Mouse (Mus musculus): ENCODE data around the gene Hps1. TPM values are rescaled to one million over a fixed set of nuclear protein-coding genes. Genes with fewer than 3 reads are reported as not detected.
A peak's percentile ranks its signal among the peaks of the same experiment; 100 is the strongest.
"Not testable (repeated sequence)": the region's sequence is repeated elsewhere in the genome, so short reads cannot be mapped to it uniquely, and the experiment has no call there.

Hps1 gene
- total RNA-seq (2021) = 10 to 100 TPM in 1 of 2 experiments, 1 to 10 TPM in 1; 8.5 to 10.8 TPM

DNA sequence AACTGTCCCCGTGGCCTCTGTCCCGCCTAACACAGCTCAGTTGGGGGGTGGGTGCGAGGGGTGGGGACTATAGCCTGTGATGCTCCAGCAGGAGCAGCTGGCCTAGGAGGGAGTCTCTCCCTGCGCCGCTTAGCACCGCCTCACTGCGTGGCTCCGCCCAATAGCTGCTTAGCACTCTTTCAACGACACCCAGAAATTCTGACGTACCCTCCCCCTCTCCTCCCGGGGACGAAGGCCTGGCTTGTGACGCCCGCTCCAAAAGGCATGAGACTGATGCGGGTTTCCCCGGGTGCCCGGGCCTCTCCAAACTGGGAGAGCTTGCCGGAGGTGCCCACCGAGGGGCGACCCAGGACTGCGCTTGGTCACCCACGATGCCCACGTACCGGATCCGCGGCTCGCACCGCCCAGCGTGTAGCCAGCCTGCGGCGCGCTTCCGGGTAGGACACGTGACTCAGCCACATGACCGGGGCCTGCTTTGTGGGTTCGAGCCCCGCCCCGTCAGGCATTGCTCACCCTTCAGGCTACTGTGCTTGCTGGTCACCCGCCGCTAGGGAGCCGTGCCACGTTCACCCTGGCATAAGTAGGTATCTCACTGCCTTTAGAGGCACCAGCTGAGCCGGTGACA is at the start of gene Hps1:
Hps1 (minus strand) TSS at position 448 of the 625 bp plus-strand sequence.
- DNase-seq (ENCODE audit: extremely low spot score in 1 of 2, low spot score in 2 of 2) = peak; percentile 91 to 94
- intact Hi-C loops (cut with DNase I) = loop anchor here (10.0 kb wide), 1 partner anchor 195 kb away; no protein-coding TSS in a partner anchor

DNA sequence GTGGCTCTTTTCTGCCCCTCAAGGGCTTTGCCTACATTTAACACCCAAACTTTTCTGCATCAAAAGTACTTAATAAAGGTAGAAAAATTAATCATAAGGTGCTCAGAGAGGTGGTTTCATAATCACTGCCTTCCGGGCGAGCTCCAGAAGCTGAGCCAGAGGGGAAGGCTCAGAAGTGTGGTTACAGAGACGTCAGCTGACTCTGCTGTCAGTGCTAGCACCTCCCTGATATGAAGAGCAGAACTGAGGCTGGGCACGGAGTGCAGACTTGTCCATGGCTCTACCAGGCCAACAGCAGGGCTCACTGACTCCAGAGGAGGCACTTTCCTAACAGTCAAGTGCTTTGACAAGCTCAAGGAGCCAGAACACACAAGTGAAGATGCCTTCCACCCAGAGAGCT is 49.4 kb upstream of the Hps1 start:
- intact Hi-C loops (cut with DNase I) = no loop called here
- no peak for DNase-seq (ENCODE audit: extremely low spot score in 1 of 2, low spot score in 2 of 2)

DNA sequence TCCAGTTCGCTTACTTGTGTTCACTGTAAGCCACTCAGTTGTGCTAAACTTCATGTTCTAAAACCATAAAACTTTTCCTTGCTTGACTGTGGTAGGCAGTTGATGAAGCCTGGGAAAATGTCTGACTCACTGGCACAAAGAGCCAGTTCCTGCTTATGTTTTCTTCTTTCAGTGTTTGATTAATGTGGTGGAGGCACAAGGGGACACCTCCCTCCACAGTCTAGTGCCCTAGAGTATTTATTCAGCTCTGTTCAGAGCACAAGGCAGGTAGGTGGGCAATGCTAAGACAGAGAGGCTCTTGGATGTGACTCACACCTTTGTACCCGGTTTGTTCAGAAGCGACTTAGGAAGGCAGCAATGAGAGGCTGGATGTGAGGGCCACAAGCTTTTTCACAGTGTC is 48.1 kb upstream of the Hps1 start:
- intact Hi-C loops (cut with DNase I) = no loop called here
- DNase-seq (ENCODE audit: extremely low spot score in 1 of 2, low spot score in 2 of 2) = no peak

DNA sequence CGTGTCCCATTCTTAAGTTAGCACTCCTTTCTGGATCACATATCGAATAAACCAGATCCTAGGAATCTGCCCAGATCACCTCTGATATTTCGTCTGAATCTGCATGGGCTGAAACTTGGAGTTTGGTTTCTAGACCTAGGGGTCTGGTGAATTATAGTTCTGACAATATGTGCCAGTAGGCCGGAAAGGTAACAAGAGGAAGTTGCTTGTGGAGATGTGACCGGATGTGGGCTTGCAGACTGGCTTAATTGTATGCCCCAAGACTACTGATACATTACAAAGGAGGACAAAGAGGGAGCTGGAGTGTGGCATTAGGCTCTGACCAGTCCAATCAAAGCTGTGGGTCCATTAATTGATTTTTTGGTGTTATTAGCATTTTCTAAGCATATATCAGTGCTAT is 40.3 kb upstream of the Hps1 start:
- intact Hi-C loops (cut with DNase I) = no loop called here
- DNase-seq (ENCODE audit: extremely low spot score in 1 of 2, low spot score in 2 of 2) = no peak

DNA sequence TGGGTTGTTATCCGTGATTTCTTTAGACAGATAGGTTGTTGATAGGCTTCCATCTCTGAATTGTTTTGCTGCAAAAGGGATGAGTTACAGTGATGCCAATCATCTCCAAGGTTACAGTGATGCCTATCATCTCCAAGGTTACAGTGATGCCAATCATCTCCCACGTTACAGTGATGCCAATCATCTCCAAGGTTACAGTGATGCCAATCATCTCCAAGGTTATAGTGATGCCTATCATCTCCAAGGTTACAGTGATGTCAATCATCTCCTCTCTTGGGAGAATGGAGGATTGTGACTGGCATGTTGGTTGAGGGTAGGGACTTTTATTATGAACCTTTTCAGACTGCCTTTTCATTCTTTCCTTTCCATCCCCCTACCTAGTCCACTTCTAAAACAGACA is 38.0 kb upstream of the Hps1 start:
- DNase-seq (ENCODE audit: extremely low spot score in 1 of 2, low spot score in 2 of 2) = no peak
- intact Hi-C loops (cut with DNase I) = no loop called here

DNA sequence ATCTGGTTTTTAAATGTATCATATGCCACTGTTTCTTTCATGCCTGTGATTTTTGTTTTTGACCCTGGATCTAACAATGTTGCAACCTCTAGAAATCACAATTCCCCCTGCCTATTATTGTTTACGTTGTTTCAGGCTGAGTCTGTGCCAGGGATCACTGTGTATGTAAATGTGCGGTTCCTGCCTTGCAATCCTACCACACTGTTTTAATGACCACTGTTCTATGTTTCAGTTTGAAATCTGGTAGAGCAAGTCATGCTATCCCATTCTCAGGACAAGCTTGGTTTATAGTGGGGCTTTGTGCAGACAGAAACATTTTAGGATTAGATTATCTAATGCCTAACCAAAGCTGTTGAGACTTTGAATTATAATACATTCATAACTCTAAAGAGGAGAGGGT is 36.5 kb upstream of the Hps1 start:
- intact Hi-C loops (cut with DNase I) = no loop called here
- no peak for DNase-seq (ENCODE audit: extremely low spot score in 1 of 2, low spot score in 2 of 2)

DNA sequence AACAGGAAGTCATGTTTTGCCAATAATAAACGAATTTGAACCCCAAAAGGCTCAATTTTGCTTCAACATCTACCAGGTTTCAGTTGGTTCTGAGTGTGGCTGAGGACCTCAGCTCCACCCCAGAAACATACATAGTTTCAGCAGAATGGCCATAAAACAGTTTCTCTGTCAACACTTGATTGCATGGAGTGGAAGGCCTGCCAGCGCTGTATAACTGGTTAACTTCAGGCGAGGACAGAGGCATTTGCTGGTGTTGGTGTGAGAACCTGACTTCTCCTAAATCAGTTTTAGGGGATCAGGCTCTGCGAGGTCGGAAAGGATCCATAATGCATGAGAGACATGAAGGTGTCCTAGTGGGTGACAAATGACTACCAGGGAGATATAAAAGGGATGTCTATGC is 30.4 kb upstream of the Hps1 start:
- DNase-seq (ENCODE audit: extremely low spot score in 1 of 2, low spot score in 2 of 2) = no peak
- intact Hi-C loops (cut with DNase I) = no loop called here

DNA sequence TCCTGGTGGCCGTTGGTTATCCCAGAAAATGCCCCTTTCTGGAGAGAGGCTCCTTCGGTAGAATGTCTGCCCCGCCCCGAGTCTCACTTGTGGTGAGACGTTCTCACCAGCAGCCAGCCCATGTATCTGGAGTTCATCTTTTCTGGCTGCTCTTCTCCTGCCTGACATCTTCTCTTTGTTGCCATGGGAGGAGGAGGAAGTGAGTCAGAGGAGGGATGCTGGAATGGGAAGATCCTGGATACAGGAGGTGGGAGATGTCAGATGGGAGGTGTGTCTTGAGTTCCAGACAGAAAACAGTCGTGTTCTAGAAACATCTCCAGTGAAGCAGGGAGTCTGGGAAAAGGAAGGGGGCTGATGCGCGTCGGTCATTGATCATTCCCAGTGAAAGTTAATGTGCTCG is 29.7 kb upstream of the Hps1 start:
- intact Hi-C loops (cut with DNase I) = no loop called here
- DNase-seq (ENCODE audit: extremely low spot score in 1 of 2, low spot score in 2 of 2) = no peak

DNA sequence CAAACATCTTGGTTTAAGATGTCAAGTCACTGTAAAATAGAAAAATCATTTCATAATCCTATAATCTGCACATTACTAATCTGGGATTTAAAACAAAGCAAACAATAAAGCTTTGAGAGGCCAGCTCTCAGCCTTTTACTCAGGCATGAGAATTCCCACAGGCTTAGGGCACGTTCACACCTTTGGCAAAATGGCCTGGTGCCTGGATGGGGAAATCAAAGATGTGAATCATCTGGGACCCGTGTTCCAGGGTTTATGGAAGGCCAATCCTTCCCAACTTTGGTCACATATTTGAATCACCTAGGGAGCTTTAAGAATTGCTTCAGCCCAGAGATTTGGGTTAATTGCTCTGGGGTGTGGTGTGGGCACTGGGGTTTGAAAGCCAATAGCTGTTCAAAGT is 18.1 kb upstream of the Hps1 start:
- intact Hi-C loops (cut with DNase I) = loop anchor here (5.0 to 10.0 kb wide), 3 partner anchors 229 to 687 kb away; no protein-coding TSS in a partner anchor
- DNase-seq (ENCODE audit: extremely low spot score in 1 of 2, low spot score in 2 of 2) = no peak

DNA sequence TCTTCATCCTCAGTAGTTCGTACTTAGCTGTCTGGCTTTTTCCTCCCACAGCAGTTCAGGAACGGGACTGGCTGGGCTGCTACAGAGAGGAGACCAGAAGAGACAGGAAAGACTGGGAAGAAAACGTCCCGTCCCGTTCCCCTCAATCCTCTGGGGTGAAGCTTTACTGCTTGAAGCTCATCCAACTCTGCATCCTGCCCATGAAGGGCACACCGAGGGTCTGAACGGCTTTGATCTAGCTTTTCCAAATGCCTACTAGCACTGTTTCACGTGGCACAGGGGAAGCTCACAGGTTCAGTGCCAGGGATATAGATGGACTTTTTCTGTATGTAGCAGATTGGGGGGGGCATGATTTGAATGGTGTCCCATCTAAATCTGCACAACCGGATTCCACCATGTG is 16.0 kb upstream of the Hps1 start:
- DNase-seq (ENCODE audit: extremely low spot score in 1 of 2, low spot score in 2 of 2) = no peak
- intact Hi-C loops (cut with DNase I) = loop anchor here (5.0 to 10.0 kb wide), 3 partner anchors 232 to 689 kb away; no protein-coding TSS in a partner anchor

DNA sequence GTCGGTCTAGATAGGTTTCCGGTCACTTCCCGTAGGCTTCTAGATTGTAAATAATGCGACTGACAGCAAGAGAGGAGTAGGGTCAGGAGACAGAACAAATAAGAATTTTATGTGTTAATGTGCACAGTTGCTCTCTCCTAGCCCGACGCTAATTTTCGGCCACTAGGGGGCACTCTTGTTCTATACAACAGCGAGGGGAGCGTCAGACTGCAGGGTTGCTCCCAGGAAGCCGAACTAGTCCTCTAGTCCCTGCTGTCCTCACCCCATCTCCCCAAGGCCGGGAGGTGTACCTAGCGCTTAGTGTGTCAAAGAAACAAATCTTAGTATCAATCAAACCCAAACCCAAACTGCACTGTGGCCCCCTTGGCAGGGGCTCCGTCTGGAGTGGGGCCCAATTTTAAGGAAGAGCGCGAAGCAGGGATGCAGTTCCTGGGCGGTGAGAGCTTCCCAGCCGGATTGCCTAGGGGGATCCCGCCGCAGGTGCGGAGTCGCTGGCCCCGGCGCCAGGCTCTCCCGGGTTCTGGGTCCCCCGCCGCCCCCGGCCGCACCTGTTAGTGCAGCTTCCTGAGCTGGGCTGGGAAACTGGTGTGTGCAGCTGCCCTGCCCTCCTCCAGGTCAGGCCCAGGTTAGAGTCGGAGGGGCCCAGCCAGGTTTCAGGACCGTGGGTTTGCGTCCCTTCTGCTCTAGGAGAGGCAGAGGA is 15.3 kb upstream of the Hps1 start:
- DNase-seq (ENCODE audit: extremely low spot score in 1 of 2, low spot score in 2 of 2) = peak; percentile 88 to 91
- intact Hi-C loops (cut with DNase I) = loop anchor here (1.0 to 10.0 kb wide), 4 partner anchors 232 to 690 kb away; no protein-coding TSS in a partner anchor

DNA sequence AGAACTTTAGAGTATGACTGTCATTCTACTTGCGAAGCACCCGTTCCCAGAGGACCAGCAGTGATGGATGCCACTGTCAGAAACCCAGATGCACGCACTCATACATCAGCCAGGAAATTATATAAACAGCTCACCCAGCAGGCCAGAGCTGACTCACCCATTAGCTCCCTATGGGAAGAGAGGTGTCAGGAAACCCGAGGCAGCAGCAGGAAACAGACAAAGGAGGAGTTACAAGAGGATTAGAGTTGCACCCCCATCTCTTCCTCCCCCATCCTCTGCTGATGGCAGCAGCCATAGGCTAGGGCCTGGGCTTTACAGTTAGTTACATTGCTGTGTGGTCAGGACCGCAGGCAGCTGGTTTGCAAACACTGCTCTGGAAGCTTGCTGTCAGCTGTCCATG is 8.5 kb upstream of the Hps1 start:
- DNase-seq (ENCODE audit: extremely low spot score in 1 of 2, low spot score in 2 of 2) = no peak
- intact Hi-C loops (cut with DNase I) = no loop called here

DNA sequence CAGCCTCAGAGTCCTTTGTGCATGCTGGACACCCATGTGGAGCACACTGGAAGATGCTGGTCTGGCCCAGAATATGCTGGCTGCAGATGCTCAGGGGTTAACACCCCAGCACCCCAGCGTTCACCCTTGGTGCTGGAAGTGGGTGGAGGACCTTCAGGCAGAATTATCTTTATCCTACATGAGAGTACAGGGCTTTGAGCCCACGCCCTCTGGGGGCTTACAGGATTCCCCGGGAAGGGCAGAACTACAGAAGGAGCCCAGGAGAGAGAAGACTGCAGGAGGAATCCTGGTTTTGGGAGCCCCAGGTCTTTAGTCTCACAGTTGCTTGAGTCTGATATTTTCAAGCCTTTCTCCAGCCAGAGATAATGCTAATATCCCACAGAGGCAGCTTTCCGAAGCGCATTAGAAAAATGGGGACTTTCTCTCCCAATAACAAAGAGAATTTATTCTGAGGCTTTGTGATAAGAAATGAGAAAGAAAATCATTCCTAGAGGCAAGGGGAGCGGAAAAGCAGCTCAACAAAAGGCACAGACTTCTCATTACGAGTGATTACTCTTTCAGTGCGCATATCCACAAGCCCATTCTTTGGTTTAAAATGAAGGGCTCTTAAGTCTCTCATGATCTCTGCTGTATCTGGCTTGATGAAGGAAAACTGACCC is 5.9 kb upstream of the Hps1 start:
- no peak for DNase-seq (ENCODE audit: extremely low spot score in 1 of 2, low spot score in 2 of 2)
- intact Hi-C loops (cut with DNase I) = no loop called here

DNA sequence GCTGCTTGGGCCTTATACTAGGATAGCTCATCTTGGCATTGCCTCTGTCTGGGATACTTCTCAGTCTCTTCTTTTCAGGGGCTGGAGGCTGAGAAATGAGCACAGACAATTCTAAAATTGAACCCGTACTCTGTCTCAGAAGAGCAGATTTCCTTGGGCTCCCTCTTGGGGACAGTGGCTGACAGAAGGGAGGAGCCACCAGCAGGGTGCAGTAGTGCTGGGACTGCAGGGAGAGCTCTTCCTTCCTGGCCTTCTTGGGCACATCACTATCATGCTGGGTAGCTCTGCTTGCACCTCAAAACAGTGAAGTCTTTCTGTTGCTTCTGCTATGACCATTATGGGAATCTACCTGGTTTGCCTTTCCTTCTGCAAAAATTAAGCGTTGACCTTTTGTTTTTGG is 5.4 kb upstream of the Hps1 start:
- intact Hi-C loops (cut with DNase I) = no loop called here
- DNase-seq (ENCODE audit: extremely low spot score in 1 of 2, low spot score in 2 of 2) = no peak

DNA sequence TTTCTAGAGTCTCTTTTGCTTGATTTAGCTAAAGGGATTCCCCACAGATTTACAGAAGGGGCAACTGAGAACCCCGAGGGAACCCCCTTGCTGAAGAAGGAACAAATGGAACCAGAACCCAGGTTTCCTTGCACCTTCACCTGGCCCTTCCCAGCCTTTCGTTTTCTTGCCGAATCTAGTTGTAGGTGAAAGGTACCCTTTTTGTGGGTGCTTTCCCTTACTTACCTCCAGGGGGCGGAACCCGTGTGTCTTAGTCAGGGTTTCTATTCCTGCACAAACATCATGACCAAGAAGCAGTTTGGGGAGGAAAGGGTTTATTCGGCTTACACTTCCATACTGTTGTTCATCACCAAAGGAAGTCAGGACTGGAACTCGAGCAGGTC is 369 bp upstream of the Hps1 start:
- DNase-seq (ENCODE audit: extremely low spot score in 1 of 2, low spot score in 2 of 2); intact Hi-C loops (cut with DNase I): not testable (repeated sequence)

DNA sequence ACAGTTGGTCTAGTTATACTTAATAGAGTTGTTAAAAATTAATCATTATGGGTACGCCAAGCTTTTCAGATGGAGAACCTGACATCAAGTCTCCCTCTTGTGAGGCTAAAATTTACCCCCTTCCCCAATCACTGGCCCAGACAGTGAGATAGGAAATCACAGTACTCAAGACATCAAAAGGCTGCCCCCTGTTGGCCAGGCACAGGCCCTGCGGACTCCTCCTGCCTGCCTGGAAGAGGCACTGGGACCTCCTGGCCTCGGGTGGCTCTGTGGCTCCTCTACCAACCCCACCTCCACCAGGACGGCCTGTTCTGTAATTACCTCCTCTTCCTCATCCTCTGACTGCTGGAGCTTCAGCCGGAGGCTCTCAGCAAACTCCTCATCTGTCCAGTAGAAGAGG is 2.0 kb downstream of the Hps1 start:
- intact Hi-C loops (cut with DNase I) = loop anchor here (10.0 kb wide), 1 partner anchor 193 kb away; no protein-coding TSS in a partner anchor
- no peak for DNase-seq (ENCODE audit: extremely low spot score in 1 of 2, low spot score in 2 of 2)

DNA sequence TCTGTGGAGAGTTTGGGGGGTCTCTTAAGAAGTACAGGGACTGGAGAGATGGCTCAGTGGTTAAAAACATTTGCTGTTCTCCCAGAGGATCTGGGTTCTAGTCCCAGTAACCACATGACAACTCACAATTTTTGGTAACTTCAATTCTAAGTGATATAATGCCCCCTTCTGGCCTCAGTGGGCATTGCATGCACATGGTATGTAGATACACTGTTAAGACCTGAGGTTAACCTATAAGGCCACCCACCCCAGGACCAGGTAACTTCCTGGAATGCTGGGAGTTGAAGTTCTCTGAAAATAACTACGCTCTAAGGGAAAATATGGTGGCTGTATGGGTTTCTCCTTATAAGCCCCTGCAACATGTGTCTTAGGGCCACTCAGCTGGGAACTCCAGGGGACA is 3.0 kb downstream of the Hps1 start:
- DNase-seq (ENCODE audit: extremely low spot score in 1 of 2, low spot score in 2 of 2) = no peak
- intact Hi-C loops (cut with DNase I) = loop anchor here (10.0 kb wide), 1 partner anchor 192 kb away; no protein-coding TSS in a partner anchor

DNA sequence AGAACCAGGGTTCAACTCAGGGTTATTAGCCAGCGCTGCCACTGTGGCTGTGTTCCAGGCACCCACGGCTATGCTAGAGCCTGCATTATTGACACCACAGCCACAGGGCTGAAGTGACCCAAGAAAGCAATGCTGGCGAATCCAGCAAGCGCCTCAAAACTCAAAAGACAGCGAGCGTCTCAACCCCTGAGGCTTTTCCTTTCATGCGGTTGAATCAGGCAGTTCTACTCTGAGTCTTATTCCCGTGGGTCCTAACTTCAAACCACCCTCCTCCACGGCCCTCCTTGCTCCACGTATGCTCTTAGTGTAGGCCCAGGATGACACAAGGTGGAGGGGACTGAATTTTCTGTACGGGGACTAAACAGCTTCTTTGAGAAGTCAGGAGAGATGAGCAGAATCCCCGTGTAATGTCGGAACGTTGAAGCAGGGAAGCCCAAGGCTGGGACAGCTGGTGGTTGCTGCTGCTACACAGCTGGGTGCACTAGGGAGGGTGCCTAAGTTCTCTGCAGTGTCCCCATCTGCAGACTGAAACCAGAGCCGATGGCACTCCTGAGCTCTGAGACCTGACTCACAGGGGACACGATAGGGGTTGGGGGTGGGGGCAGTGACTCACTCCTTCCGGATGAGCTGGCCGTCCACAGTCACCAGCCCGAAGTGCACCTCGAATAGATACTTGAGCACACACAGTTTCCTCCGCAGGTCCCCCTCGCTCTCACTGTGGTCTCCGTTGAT is 9.5 kb downstream of the Hps1 start:
- no peak for DNase-seq (ENCODE audit: extremely low spot score in 1 of 2, low spot score in 2 of 2)
- intact Hi-C loops (cut with DNase I) = loop anchor here (10.0 kb wide), 1 partner anchor 186 kb away; no protein-coding TSS in a partner anchor

DNA sequence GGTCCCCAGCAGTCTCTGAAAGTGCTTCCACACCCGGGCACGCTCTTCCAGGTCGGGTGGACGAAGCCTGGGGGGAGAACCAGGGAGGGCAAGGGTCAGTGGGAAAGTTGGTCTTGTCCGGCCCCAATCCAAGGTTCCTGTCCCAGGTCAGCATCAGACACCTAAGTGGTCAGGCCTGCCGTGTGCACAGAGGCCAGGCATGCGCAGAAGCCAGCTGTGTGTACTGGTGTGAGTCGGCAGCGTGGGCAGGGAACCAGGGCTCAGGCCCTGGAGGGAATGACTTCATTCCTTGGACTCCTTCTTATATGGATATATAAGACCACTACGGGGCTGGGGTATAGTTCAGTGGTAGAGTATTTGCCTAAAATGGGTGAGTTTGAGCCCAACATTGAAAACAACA is 10.1 kb downstream of the Hps1 start:
- intact Hi-C loops (cut with DNase I) = loop anchor here (10.0 kb wide), 1 partner anchor 185 kb away; no protein-coding TSS in a partner anchor
- DNase-seq (ENCODE audit: extremely low spot score in 1 of 2, low spot score in 2 of 2) = no peak

Data from left cerebral cortex, postnatal 10 days (tissue).